ENCODE assay signal across 39 mouse cellular contexts in genomic region chr6:85976242-85976641, GRCm38 (mm10). TPM values are rescaled to one million over a fixed set of nuclear protein-coding genes. Genes with fewer than 3 reads are reported as not detected.
"Had no signal": no experiment of that assay in that cellular context is flagged by ENCODE, and none has a peak within 500 bp of the region (broad histone marks: within the 10 kb centered on the region; RNA-seq: fewer than 3 reads in every experiment).

No protein-coding gene starts in this region.

- H3K9ac ChIP-seq: heart, embryonic 12.5 days; hindbrain, embryonic 12.5 days; hindbrain, embryonic 14.5 days; intestine, embryonic 15.5 days; limb, embryonic 12.5 days had no signal

- H3K4me1 ChIP-seq: heart, embryonic 10.5 days; hindbrain, embryonic 10.5 days; hindbrain, embryonic 12.5 days; intestine, embryonic 15.5 days; limb, embryonic 10.5 days; limb, embryonic 12.5 days had no signal

- H3K36me3 ChIP-seq: heart, embryonic 10.5 days; heart, embryonic 12.5 days; hindbrain, embryonic 10.5 days; hindbrain, embryonic 12.5 days; intestine, embryonic 15.5 days; limb, embryonic 10.5 days; limb, embryonic 12.5 days had no signal

- H3K4me3 ChIP-seq: gastrocnemius, adult 2 months; heart, embryonic 10.5 days; heart, embryonic 12.5 days; hindbrain, embryonic 10.5 days; hindbrain, embryonic 12.5 days; intestine, embryonic 15.5 days; layer of hippocampus, adult 2 months; left cerebral cortex, adult 2 months; limb, embryonic 10.5 days; limb, embryonic 12.5 days had no signal

- H3K9me3 ChIP-seq: heart, embryonic 10.5 days; hindbrain, embryonic 12.5 days; intestine, embryonic 15.5 days; limb, embryonic 10.5 days had no signal

- H3K27me3 ChIP-seq: heart, embryonic 12.5 days; hindbrain, embryonic 12.5 days; intestine, embryonic 15.5 days; limb, embryonic 12.5 days had no signal

- H3K27ac ChIP-seq: gastrocnemius, adult 2 months; heart, embryonic 10.5 days; hindbrain, embryonic 10.5 days; hindbrain, embryonic 12.5 days; hindbrain, embryonic 14.5 days; intestine, embryonic 15.5 days; layer of hippocampus, adult 2 months; left cerebral cortex, adult 2 months; limb, embryonic 10.5 days; limb, embryonic 12.5 days had no signal

- DNase-seq: gastrocnemius, adult 2 months; gastrocnemius, postnatal 10 days; gastrocnemius, postnatal 25 days; heart, adult 18-20 months; heart, postnatal 10 days; heart, postnatal 4 days; kidney, adult 18-20 months; kidney, adult 8-10 months; kidney, postnatal 10 days; kidney, postnatal 25 days; kidney, postnatal 4 days had no signal

RNA-seq across cellular contexts. Expression of gene Figla, which starts 39.7 kb away (rescaled TPM):
- total RNA-seq: gastrocnemius, adult 2 months; gastrocnemius, postnatal 10 days; gastrocnemius, postnatal 25 days; gastrocnemius, postnatal 4 days; granulocyte monocyte progenitor cell, adult 5-6 weeks; heart, adult 18-20 months; heart, adult 8-10 months; heart, postnatal 10 days; heart, postnatal 25 days; heart, postnatal 4 days; layer of hippocampus, adult 2 months; layer of hippocampus, postnatal 10 days; layer of hippocampus, postnatal 25 days; left cerebral cortex, adult 2 months; left cerebral cortex, postnatal 14 days; left cerebral cortex, postnatal 36 days; liver, adult 2 months had no signal
- polyA plus RNA-seq: frontal cortex, adult 2 months; heart, embryonic 10.5 days; heart, embryonic 12.5 days; heart, embryonic 14.5 days; heart, embryonic 16.5 days; hindbrain, embryonic 10.5 days; hindbrain, embryonic 12.5 days; hindbrain, embryonic 14.5 days; hindbrain, embryonic 16.5 days; inflammation-experienced regulatory T-cells, adult 6 months; intestine, embryonic 15.5 days; intestine, postnatal 0 days; kidney, embryonic 14.5 days; kidney, embryonic 16.5 days; limb, embryonic 10.5 days; limb, embryonic 12.5 days; limb, embryonic 14.5 days; liver, adult 2 months had no signal

RNA-seq across cellular contexts. Expression of gene Add2, which starts 52.2 kb away (rescaled TPM):
- polyA plus RNA-seq: inflammation-experienced regulatory T-cells, adult 6 months; liver, adult 2 months had no signal
